Mouse (Mus musculus): ENCODE measurements around the gene Bdkrb2. TPM values are rescaled to one million over a fixed set of nuclear protein-coding genes. Genes with fewer than 3 reads are reported as not detected.

Gene Bdkrb2
- polyA plus RNA-seq, 1 experiment from 2014 or later, result 0.66 TPM

DNA sequence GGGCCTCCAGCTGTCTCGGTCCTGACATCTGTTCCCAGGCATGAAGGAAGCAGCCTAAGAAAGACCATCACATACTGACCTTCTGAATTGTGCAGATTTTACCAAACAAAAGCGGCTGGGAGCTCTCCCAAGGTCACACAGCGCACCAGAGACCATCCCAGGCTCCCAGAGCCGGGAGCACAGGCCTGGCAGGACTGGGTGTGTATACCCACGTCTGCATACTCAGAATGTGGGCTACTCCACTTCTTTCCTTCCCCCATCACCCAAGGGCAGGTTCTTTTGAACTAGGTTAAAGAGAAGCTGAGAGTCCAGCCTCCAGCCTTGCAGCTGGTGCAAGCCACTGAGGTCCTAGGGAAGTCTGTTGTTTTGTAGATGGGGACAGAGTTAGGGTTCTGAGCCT, 36.1 kb downstream of the Bdkrb2 start:
- peaks cover 30% of the 10 kb centered on the region for H3K27me3 ChIP-seq
- H3K4me2 ChIP-seq (replicated peaks), result no peak overlapping the region
- H3K27ac ChIP-seq (replicated peaks), result no peak overlapping the region
- H3K4me3 ChIP-seq, result no peak overlapping the region
- H3K9me3 ChIP-seq, result no peaks in the 10 kb centered on the region
- H3K4me1 ChIP-seq, result peaks cover 8% of the 10 kb centered on the region; the same call in 1 of the 2 replicates
- H3K36me3 ChIP-seq, result no peaks in the 10 kb centered on the region
- no peak overlapping the region for H3K9ac ChIP-seq (replicated peaks)
- ATAC-seq (ENCODE audit: low FRiP score, low read depth), result no peak
- WGBS, result 51% methylated on average over 5 of the region's 5 CpGs

DNA sequence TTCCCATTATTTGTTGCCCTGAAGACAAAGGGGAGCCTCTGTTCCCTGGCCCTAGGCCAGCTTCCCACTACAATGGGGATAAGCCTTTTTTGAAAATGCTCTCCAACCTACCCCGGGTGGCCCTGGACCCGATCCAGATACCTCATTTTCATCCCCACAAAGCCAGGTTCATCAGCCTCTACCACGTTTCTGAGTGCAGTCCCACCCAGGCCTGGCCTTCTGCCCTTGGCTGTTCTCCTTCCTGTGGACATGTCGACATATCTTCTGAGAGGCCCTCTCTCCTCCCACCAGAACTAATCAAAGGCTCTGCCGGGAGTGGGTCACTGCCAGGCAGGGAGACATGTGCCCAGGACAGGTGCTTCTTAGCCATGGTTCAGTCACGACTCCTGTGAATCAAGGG, 38.6 kb downstream of the Bdkrb2 start:
- H3K36me3 ChIP-seq, result no peaks in the 10 kb centered on the region
- no peak overlapping the region for H3K9ac ChIP-seq (replicated peaks)
- peaks cover 21% of the 10 kb centered on the region for H3K4me1 ChIP-seq
- H3K27ac ChIP-seq (replicated peaks), result no peak overlapping the region
- 55% methylated on average over 6 of the region's 6 CpGs for WGBS
- H3K9me3 ChIP-seq, result no peaks in the 10 kb centered on the region
- H3K4me2 ChIP-seq (replicated peaks), result no peak overlapping the region
- ATAC-seq (ENCODE audit: low FRiP score, low read depth), result no peak
- H3K27me3 ChIP-seq, result peaks cover 50% of the 10 kb centered on the region
- no peak overlapping the region for H3K4me3 ChIP-seq

DNA sequence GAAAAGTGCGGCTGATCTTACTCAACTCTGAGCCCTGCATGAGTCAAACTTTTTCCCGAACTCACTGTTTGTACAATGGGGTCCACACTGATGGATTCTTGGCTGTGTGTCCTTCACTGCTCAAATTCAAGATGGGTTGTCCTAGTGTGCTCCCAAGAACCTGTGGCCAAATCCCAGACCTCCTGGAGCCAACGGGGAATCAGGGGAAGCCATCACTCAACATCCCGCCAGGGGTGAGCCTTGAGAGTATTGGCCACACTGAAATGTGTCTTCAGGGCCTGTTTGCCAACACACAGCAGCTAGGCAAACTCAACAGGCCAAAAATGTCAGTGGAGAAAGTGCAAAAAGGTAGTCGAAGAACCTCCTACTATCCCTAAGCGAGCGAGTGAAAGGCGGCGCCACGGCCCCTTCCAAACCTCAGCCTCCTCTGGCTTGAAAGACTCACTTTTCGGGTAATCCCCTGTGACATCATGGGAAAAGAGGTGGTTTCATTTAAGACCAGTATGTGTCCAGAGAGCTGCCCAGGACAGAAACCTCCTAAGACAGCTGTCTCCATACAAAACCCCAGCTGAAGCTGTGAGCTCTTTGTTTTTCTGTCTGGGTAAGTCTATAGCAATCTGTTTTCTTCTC, 39.7 kb downstream of the Bdkrb2 start, which contains the start of gene Bdkrb1:
TSS of gene Bdkrb1 (plus strand) at position 505 of the 630 bp plus-strand sequence.
- 82% methylated on average over 11 of the region's 11 CpGs for WGBS
- H3K36me3 ChIP-seq, result no peaks in the 10 kb centered on the region
- H3K4me2 ChIP-seq (replicated peaks), result no peak within 1 kb of the TSS
- peaks cover 21% of the 10 kb centered on the region for H3K4me1 ChIP-seq
- no peak within 1 kb of the TSS for H3K9ac ChIP-seq (replicated peaks)
- H3K27me3 ChIP-seq, result peaks cover 61% of the 10 kb centered on the region
- H3K4me3 ChIP-seq, result no peak within 1 kb of the TSS
- no peaks in the 10 kb centered on the region for H3K9me3 ChIP-seq
- ATAC-seq (ENCODE audit: low FRiP score, low read depth), result no peak
- no peak within 1 kb of the TSS for H3K27ac ChIP-seq (replicated peaks)

DNA sequence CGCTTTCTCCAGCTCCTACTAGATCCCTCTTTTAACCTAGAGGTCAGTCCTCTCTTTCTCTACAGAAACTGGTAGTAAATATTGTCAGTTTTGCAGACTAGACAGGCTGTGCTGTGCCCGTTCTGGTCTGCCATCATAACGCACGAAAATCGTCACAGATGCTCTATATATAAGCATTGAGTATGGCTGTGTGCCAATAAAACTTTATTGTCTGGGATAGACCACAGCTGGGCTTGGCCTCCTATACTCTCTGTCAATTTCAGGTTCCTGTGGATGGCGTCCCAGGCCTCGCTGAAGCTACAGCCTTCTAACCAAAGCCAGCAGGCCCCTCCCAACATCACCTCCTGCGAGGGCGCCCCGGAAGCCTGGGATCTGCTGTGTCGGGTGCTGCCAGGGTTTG, 40.9 kb downstream of the Bdkrb2 start:
- Histone ChIP-seq H3K27me3 (peaks cover 73% of the 10 kb centered on the region), H3K4me1 (peaks cover 21% of the 10 kb centered on the region), H3K9ac (replicated peaks) (no peak overlapping the region), H3K27ac (replicated peaks) (no peak overlapping the region), H3K36me3 (no peaks in the 10 kb centered on the region), H3K9me3 (no peaks in the 10 kb centered on the region), H3K4me2 (replicated peaks) (no peak overlapping the region), H3K4me3 (no peak overlapping the region)
- 96% methylated on average over 11 of the region's 11 CpGs for WGBS
- no peak for ATAC-seq (ENCODE audit: low FRiP score, low read depth)

DNA sequence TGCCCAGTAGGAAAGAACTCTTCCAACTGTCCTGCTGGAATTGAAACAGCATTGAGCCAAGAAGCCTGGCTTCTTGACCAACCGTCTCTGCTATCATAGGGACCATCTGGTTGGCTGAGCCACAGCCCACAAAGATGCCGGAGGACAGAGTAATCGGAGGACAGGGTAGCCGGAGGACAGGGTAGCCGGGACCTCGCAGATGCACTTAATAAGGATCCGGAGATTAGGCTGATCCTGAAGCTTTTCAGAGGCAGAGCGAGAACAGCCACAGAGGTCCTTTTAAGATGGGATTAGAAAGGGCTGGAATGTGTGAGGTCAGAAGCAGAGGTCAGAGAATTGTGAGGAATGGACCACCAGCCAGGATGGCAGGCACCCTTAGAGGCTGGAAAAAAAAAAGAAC, 42.2 kb downstream of the Bdkrb2 start:
- no peak overlapping the region for H3K4me3 ChIP-seq
- peaks cover 18% of the 10 kb centered on the region for H3K4me1 ChIP-seq
- H3K36me3 ChIP-seq, result no peaks in the 10 kb centered on the region
- H3K4me2 ChIP-seq (replicated peaks), result no peak overlapping the region
- H3K27ac ChIP-seq (replicated peaks), result no peak overlapping the region
- no peaks in the 10 kb centered on the region for H3K9me3 ChIP-seq
- H3K9ac ChIP-seq (replicated peaks), result no peak overlapping the region
- WGBS, result 6% methylated on average over 8 of the region's 8 CpGs
- ATAC-seq (ENCODE audit: low FRiP score, low read depth), result no peak
- peaks cover 81% of the 10 kb centered on the region for H3K27me3 ChIP-seq

DNA sequence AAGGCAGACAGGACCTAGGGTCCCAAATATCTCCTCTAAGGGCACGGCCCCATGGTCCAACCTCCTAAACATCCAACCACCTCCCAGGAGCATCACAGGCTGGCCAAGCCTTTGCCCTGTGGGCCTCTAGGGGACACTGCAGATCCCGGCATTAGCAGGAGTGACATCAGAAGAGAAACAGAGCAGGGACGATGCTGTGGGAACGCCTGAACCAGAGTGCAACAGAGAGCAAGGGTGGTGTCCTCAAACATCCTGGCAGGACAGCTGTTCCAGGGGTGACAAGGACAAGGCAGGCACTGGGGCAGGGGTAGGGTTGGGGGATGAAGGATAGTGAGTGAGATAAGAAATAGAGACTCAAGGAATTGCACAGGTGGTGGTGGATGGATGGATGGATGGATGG, 43.9 kb downstream of the Bdkrb2 start:
- no peak overlapping the region for H3K27ac ChIP-seq (replicated peaks)
- whole genome bisulfite sequencing, result 85% methylated on average over 4 of the region's 4 CpGs
- H3K27me3 ChIP-seq, result peaks cover 69% of the 10 kb centered on the region
- no peak for ATAC-seq (ENCODE audit: low FRiP score, low read depth)
- H3K9ac ChIP-seq (replicated peaks), result no peak overlapping the region
- H3K36me3 ChIP-seq, result no peaks in the 10 kb centered on the region
- H3K9me3 ChIP-seq, result no peaks in the 10 kb centered on the region
- no peak overlapping the region for H3K4me3 ChIP-seq
- H3K4me2 ChIP-seq (replicated peaks), result no peak overlapping the region
- H3K4me1 ChIP-seq, result peaks cover 13% of the 10 kb centered on the region

DNA sequence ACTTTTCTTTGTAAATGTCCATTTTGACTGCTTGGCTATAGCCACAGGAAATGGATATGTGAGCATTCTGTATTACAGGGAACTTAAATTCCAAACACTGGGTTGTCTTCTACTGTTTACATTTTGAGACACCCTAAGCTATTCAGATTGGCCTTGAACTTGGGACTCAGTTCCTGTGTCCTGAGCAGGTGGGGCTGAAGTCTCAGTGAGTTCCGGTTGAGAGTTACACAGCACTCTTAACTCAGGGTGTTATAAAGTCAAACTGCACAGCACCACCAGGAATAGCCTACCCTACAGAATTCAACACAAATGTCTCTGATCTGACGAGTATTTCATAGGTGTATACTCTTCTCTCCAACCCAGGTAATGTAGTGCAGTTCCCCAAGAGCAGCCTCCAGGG, 48.0 kb downstream of the Bdkrb2 start:
- Histone ChIP-seq H3K9ac (replicated peaks) (no peak overlapping the region), H3K9me3 (no peaks in the 10 kb centered on the region), H3K4me2 (replicated peaks) (no peak overlapping the region), H3K27me3 (peaks cover 41% of the 10 kb centered on the region), H3K27ac (replicated peaks) (no peak overlapping the region), H3K36me3 (peaks cover 11% of the 10 kb centered on the region), H3K4me1 (peaks cover 2% of the 10 kb centered on the region; the same call in 1 of the 2 replicates), H3K4me3 (no peak overlapping the region)
- WGBS, result 85% methylated on average over 2 of the region's 2 CpGs
- no peak for ATAC-seq (ENCODE audit: low FRiP score, low read depth)

DNA sequence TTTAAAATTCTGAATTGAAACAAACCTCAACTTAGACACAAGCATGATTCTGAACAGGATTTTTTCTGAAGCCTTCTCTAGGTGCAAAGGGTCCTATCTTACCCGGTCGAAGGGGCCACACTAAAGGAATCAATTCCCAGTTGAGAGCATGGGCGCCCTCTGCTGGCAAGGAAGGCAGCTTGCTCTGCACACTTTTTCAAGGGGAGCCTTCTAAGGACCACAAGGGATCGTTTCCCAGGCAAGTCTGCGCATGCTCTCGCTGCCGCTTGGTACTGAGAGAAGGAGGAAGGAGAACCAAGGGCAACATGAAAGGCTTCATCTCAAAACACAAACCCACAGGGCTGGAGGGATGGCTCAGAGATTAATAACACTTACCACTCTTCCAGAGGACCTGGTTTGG, 48.7 kb downstream of the Bdkrb2 start:
- 0 out of 2 replicates have a peak, but pooled peaks have one; percentile 62 for ATAC-seq (ENCODE audit: low FRiP score, low read depth)
- H3K4me2 ChIP-seq (replicated peaks), result no peak overlapping the region
- WGBS, result 11% methylated on average over 7 of the region's 7 CpGs

DNA sequence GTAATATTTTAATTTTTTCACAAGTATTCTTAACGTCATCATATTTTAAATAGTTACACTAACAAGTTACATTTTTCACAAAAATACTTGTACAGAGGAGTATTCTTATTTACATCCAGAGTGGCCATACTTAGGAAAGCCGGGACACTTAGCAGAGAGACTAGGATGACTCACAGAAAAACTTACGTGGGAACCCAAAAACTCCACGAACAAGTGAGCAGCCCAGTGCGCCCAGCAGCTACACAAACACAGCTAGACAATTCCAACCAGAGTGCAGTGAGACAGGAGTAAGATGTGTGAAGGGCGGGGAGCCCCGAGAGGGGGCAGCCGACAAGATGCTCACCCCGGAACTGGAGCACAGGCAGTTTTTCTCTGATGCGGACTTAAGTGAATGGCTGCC, 50.5 kb downstream of the Bdkrb2 start:
- Histone ChIP-seq H3K27ac (replicated peaks) (no peak overlapping the region), H3K9ac (replicated peaks) (no peak overlapping the region), H3K4me2 (replicated peaks) (no peak overlapping the region), H3K27me3 (peaks cover 16% of the 10 kb centered on the region), H3K4me3 (no peak overlapping the region), H3K9me3 (no peaks in the 10 kb centered on the region), H3K4me1 (no peaks in the 10 kb centered on the region), H3K36me3 (peaks cover 35% of the 10 kb centered on the region)
- 93% methylated on average over 10 of the region's 10 CpGs for WGBS
- no peak for ATAC-seq (ENCODE audit: low FRiP score, low read depth)

More for the DNA sequence above, 48.7 kb downstream of the Bdkrb2 start:
- Histone ChIP-seq H3K4me1 (no peaks in the 10 kb centered on the region), H3K27ac (replicated peaks) (no peak overlapping the region), H3K36me3 (peaks cover 17% of the 10 kb centered on the region), H3K4me3 (no peak overlapping the region), H3K9ac (replicated peaks) (no peak overlapping the region), H3K27me3 (peaks cover 34% of the 10 kb centered on the region), H3K9me3 (no peaks in the 10 kb centered on the region)

DNA sequence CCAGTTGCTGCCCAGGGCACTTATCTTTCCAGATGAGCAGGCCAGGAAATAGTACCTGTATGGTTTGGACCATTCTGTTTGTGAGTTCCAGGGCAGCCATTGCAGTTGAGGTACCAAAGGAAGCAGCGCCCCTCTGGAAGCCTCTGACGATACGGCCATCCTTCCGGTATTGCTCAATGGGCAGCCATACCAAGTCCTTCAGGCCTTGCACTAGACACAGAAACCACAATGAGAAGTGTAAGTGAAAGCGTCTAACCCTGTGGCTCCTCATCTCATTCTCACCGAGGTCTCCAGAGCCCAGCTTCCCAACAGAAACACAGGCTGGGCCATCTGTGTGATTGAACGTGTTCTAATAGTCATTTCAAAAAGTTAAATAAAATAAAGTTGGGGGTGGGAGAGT, 59.0 kb downstream of the Bdkrb2 start:
- no peak for ATAC-seq (ENCODE audit: low FRiP score, low read depth)
- Histone ChIP-seq H3K4me2 (replicated peaks) (no peak overlapping the region), H3K27ac (replicated peaks) (no peak overlapping the region), H3K36me3 (peaks cover 76% of the 10 kb centered on the region), H3K9ac (replicated peaks) (no peak overlapping the region), H3K4me3 (no peak overlapping the region), H3K9me3 (no peaks in the 10 kb centered on the region), H3K4me1 (no peaks in the 10 kb centered on the region), H3K27me3 (no peaks in the 10 kb centered on the region)
- 95% methylated on average over 7 of the region's 7 CpGs for WGBS

DNA sequence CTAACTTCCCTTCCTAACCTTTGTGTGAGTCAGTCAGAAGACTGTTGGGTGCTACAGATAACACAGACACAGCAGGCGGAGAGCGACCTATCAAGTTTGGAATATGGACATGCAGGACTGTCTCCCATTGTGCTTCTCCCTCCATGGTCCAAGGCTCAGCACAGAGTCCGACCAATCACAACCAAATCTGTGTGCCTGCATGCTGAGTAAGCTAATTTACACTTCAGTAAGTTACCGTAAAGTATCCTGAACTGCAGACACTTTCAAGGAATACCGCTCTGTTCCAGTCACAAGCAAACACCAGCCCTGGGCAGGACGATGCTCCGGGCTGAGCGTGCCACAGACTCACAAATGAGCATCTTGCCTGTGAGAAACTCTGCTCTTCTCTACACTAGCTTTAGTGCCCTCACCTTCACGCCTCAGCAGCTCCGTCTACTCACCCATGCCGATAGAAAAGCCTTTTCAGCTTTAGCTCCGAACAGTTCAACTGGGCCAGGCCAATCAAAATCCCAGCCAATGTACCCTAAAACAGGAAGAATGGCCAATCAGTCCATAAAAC, 60.0 kb downstream of the Bdkrb2 start:
- no peak overlapping the region for H3K4me3 ChIP-seq
- H3K4me1 ChIP-seq, result no peaks in the 10 kb centered on the region
- H3K9ac ChIP-seq (replicated peaks), result no peak overlapping the region
- no peak overlapping the region for H3K4me2 ChIP-seq (replicated peaks)
- H3K27ac ChIP-seq (replicated peaks), result no peak overlapping the region
- H3K36me3 ChIP-seq, result peaks cover 69% of the 10 kb centered on the region
- no peak for ATAC-seq (ENCODE audit: low FRiP score, low read depth)
- H3K27me3 ChIP-seq, result no peaks in the 10 kb centered on the region
- no peaks in the 10 kb centered on the region for H3K9me3 ChIP-seq
- WGBS, result 55% methylated on average over 12 of the region's 12 CpGs

DNA sequence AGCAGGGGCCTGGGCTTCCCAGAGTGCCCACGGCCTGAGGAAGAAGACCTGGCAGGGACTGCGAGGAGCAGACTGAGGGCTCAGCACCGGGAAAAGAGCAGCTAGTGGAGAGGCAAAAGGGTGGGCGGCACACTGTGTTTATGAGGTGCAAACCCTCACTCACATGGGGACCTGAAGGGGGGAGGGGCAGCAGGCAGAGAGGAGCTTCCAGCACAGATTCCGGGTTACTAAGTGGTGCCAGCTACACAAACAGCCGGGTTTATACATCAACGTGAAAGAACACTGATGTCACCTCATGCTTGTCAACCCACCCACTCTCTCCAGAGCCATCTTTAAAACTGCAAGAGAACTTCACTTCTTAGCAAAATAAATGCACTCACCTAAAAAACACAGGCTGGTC, 62.8 kb downstream of the Bdkrb2 start:
- H3K27me3 ChIP-seq, result no peaks in the 10 kb centered on the region
- H3K4me1 ChIP-seq, result no peaks in the 10 kb centered on the region
- no peak overlapping the region for H3K9ac ChIP-seq (replicated peaks)
- no peak overlapping the region for H3K27ac ChIP-seq (replicated peaks)
- peaks cover 55% of the 10 kb centered on the region for H3K36me3 ChIP-seq
- no peak overlapping the region for H3K4me2 ChIP-seq (replicated peaks)
- WGBS, result 77% methylated on average over 7 of the region's 7 CpGs
- ATAC-seq (ENCODE audit: low FRiP score, low read depth), result no peak
- no peaks in the 10 kb centered on the region for H3K9me3 ChIP-seq
- no peak overlapping the region for H3K4me3 ChIP-seq

Measured in midbrain, embryonic 12.5 days (tissue).